Mouse (Mus musculus): ENCODE results near the gene Efcab6. TPM values are rescaled to one million over a fixed set of nuclear protein-coding genes. Genes with fewer than 3 reads are reported as not detected.

The Efcab6 gene
- total and polyA plus RNA-seq, 3 experiments: not detected

DNA sequence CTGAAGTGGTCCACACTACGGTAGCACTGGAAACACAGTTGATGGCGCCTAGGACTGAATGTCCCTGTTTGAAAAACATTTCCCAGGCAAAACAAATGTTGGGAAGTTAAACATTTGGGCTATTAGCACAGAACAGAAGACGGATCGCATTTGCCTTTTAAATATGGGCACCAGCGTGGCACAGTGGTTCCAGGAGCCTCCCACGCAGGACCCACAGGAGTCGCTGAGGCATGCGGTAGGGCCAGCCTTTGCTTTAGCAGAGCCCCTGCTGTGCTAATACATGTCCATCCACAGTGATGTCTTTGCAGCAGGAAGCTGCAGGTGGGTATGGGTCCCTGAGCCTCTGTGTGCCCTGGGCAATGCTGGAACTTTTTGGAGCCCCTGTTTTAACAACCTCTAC is 237.2 kb downstream of the Efcab6 start:
- dilution Hi-C loops (cut with MboI; ENCODE audit: extremely low pct_ligation_motif_present, extremely low pct_unique_long_range_greater_than_20kb, low sequenced_read_pairs): no loop called here
- Histone ChIP-seq H3K4me3 (replicated peaks in 1 of 3; ENCODE audit: low read depth in 2 of 3, low read length in 2 of 3, poor library complexity in 1 of 3) (no peak overlapping the region), H3K9me3 (replicated peaks; ENCODE audit: low read length) (peaks cover 2% of the 10 kb centered on the region), H3K79me2 (replicated peaks; ENCODE audit: control insufficient read depth, extremely low read depth, insufficient read depth, poor library complexity, severe bottlenecking) (no peaks in the 10 kb centered on the region), H3K27ac (ENCODE audit: insufficient read depth, low read depth) (no peak overlapping the region), H3K9ac (ENCODE audit: insufficient read depth, low read depth) (no peak overlapping the region), H3K27me3 (replicated peaks) (peaks cover 52% of the 10 kb centered on the region), H3K4me2 (ENCODE audit: insufficient read depth, low read depth, poor library complexity, severe bottlenecking) (no peak overlapping the region), H3K36me3 (replicated peaks in 1 of 2; ENCODE audit: control insufficient read depth in 1 of 2, insufficient read depth in 1 of 2, low read length in 1 of 2) (no peaks in the 10 kb centered on the region), H3K4me1 (ENCODE audit: control insufficient read depth in 1 of 2, insufficient read depth in 2 of 2) (no peaks in the 10 kb centered on the region)
- in situ Hi-C loops (cut with MboI; ENCODE audit: low pct_ligation_motif_present, low pct_unique_long_range_greater_than_20kb, low sequenced_read_pairs): no loop called here
- DNase-seq (ENCODE audit: extremely low read depth): no peak
- TF ChIP-seq GABPA (IDR thresholded peaks at IDR 0.05; ENCODE audit: insufficient replicate concordance, low read depth, low read length): no peak
- TF ChIP-seq CTCF (conservative IDR thresholded peaks at IDR 0.05 in 1 of 2, IDR thresholded peaks at IDR 0.05 in 1 of 2; ENCODE audit: low read depth in 2 of 2, low read length in 2 of 2): no peak
- no peak for TF ChIP-seq KAT2A (IDR thresholded peaks at IDR 0.05; ENCODE audit: insufficient replicate concordance, low read length)
- TF ChIP-seq TCF12 (IDR thresholded peaks at IDR 0.05; ENCODE audit: low read depth, low read length): no peak
- TF ChIP-seq POLR2A (IDR thresholded peaks at IDR 0.05; ENCODE audit: low read depth, low read length): no peak
- no peak for TF ChIP-seq RAD21 (IDR thresholded peaks at IDR 0.05; ENCODE audit: low read depth, low read length)
- no peak for TF ChIP-seq JUND (conservative IDR thresholded peaks at IDR 0.05; ENCODE audit: low read depth, low read length)
- TF ChIP-seq MAX (IDR thresholded peaks at IDR 0.05; ENCODE audit: low read length): no peak
- TF ChIP-seq USF1 (IDR thresholded peaks at IDR 0.05; ENCODE audit: low read depth, low read length): no peak
- TF ChIP-seq ETS1 (conservative IDR thresholded peaks at IDR 0.05; ENCODE audit: low read depth, low read length): no peak
- TF ChIP-seq NRF1 (IDR thresholded peaks at IDR 0.05; ENCODE audit: low read depth, low read length): no peak
- no peak for TF ChIP-seq PAX5 (IDR thresholded peaks at IDR 0.05; ENCODE audit: low read length)
- no peak for TF ChIP-seq POLR2AphosphoS2 (IDR thresholded peaks at IDR 0.05; ENCODE audit: low read depth, low read length)
- no peak for TF ChIP-seq ELF1 (IDR thresholded peaks at IDR 0.05; ENCODE audit: low read depth, low read length)
- no peak for TF ChIP-seq RCOR1 (conservative IDR thresholded peaks at IDR 0.05; ENCODE audit: low read depth, low read length)
- no peak for TF ChIP-seq SIN3A (IDR thresholded peaks at IDR 0.05; ENCODE audit: low read length)
- no peak for TF ChIP-seq MEF2A (IDR thresholded peaks at IDR 0.05; ENCODE audit: borderline replicate concordance, low read depth, low read length)

Other genes with a start within 250 kb of the Efcab6 start
- not detected in 2 replicates for gene Sult4a1, start 40.4 kb upstream of the Efcab6 start, total RNA-seq (2012; rRNA removed)
- not detected in 2 replicates for gene Sult4a1, start 40.4 kb upstream of the Efcab6 start, total RNA-seq (2014; rRNA removed)
- gene Sult4a1, start 40.4 kb upstream of the Efcab6 start, polyA plus RNA-seq (2012; ENCODE audit: insufficient read length, low read depth): not detected in 2 replicates
- not detected in 2 replicates for gene Pnpla5, start 57.8 kb upstream of the Efcab6 start, total RNA-seq (2012; rRNA removed)
- gene Pnpla5, start 57.8 kb upstream of the Efcab6 start, total RNA-seq (2014; rRNA removed): not detected in 2 replicates
- not detected in 2 replicates for gene Pnpla5, start 57.8 kb upstream of the Efcab6 start, polyA plus RNA-seq (2012; ENCODE audit: insufficient read length, low read depth)
- gene Pnpla3, start 102.5 kb upstream of the Efcab6 start, total RNA-seq (2012; rRNA removed): 1.1 and 3.2 TPM in 2 replicates
- gene Pnpla3, start 102.5 kb upstream of the Efcab6 start, total RNA-seq (2014; rRNA removed): 0.96 and 2.2 TPM in 2 replicates
- gene Pnpla3, start 102.5 kb upstream of the Efcab6 start, polyA plus RNA-seq (2012; ENCODE audit: insufficient read length, low read depth): 0.41 TPM in 1 of 2 replicates, not detected in the other
- 55.3 and 63.8 TPM in 2 replicates for gene Samm50, start 126.9 kb upstream of the Efcab6 start, total RNA-seq (2012; rRNA removed)
- gene Samm50, start 126.9 kb upstream of the Efcab6 start, total RNA-seq (2014; rRNA removed): 79.3 and 85.9 TPM in 2 replicates
- 132 and 135 TPM in 2 replicates for gene Samm50, start 126.9 kb upstream of the Efcab6 start, polyA plus RNA-seq (2012; ENCODE audit: insufficient read length, low read depth)
- gene Parvb, start 166.7 kb upstream of the Efcab6 start, total RNA-seq (2012; rRNA removed): 0.04 and 0.17 TPM in 2 replicates
- not detected in 2 replicates for gene Parvb, start 166.7 kb upstream of the Efcab6 start, total RNA-seq (2014; rRNA removed)
- 2.3 and 4.2 TPM in 2 replicates for gene Parvb, start 166.7 kb upstream of the Efcab6 start, polyA plus RNA-seq (2012; ENCODE audit: insufficient read length, low read depth)